In the genomic region with DNA sequence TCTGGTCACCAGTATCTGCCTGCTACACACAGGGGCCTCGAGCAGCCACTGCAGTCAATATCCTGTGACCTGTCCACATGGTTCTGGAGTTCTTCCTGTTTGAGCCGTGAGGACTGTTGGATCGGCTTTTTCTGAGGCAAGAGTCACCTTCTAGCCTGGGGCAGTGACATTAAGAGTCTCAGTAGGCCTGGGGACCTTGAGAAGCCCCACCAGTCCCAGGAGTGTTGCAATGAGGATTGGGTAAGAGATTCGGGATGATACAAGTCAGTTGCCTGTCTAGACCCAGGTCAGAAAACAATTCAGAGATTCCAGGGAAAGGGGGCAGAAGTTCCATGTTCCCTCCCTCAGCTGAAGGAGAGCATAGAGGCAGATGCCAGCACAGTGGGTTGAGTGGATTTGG, we compare ENCODE assay signal across 34 mouse cellular contexts. TPM values are rescaled to one million over a fixed set of nuclear protein-coding genes. Genes with fewer than 3 reads are reported as not detected.
DNase-seq lines count a peak whose midpoint lies in the region; ATAC-seq lines count a peak whose summit lies in the region.
"Had no signal": no experiment of that assay in that cellular context is flagged by ENCODE, and none has a peak within 500 bp of the region (broad histone marks: within the 10 kb centered on the region; RNA-seq: fewer than 3 reads in every experiment).

No protein-coding gene starts in this region.

- no peak for DNase-seq in embryonic facial prominence, embryonic 10.5 days (ENCODE audit: low spot score)
- no peak for DNase-seq in heart, postnatal 4 days
- peak; percentile 7 for DNase-seq in adipocyte (ENCODE audit: low spot score)
- DNase-seq in cerebellum, postnatal 4 days (ENCODE audit: low spot score in 2 of 2): no peak
- DNase-seq in cerebellum, postnatal 25 days: no peak
- DNase-seq: cerebellum, adult 11 months; cerebellum, adult 9-11 months; gastrocnemius, postnatal 10 days; kidney, adult 18-20 months; left cerebral cortex, postnatal 4 days; lung, postnatal 4 days; right cerebral cortex, postnatal 14 days; thymus, adult 2 months had no signal

- H3K4me1 ChIP-seq in embryonic facial prominence, embryonic 15.5 days: peaks cover 28% of the 10 kb centered on the region
- H3K4me1 ChIP-seq in embryonic facial prominence, embryonic 10.5 days: peaks cover 22% of the 10 kb centered on the region
- H3K4me1 ChIP-seq in heart, embryonic 15.5 days (replicated peaks): peaks cover 15% of the 10 kb centered on the region

- no peak overlapping the region for H3K4me3 ChIP-seq in embryonic facial prominence, embryonic 15.5 days (replicated peaks)
- no peak overlapping the region for H3K4me3 ChIP-seq in embryonic facial prominence, embryonic 10.5 days
- no peak overlapping the region for H3K4me3 ChIP-seq in heart, embryonic 15.5 days
- H3K4me3 ChIP-seq: embryonic facial prominence, embryonic 13.5 days; forebrain, embryonic 15.5 days; hindbrain, embryonic 12.5 days; midbrain, embryonic 15.5 days; myocyte had no signal

- no peaks in the 10 kb centered on the region for H3K27me3 ChIP-seq in embryonic facial prominence, embryonic 15.5 days
- no peaks in the 10 kb centered on the region for H3K27me3 ChIP-seq in embryonic facial prominence, embryonic 10.5 days (replicated peaks; ENCODE audit: low read depth, poor library complexity, severe bottlenecking)
- H3K27me3 ChIP-seq in heart, embryonic 15.5 days: no peaks in the 10 kb centered on the region
- H3K27me3 ChIP-seq: embryonic facial prominence, embryonic 13.5 days; forebrain, embryonic 15.5 days; hindbrain, embryonic 12.5 days; midbrain, embryonic 15.5 days had no signal

- no peak for ATAC-seq in embryonic facial prominence, embryonic 15.5 days (ENCODE audit: insufficient number of reproducible peaks, low FRiP score, low TSS enrichment, low read depth)
- no peak for ATAC-seq in heart, embryonic 15.5 days (replicated peaks; ENCODE audit: insufficient number of reproducible peaks, insufficient read depth, low FRiP score, low read depth)
- peak; percentile 38; the same call in 1 of the 2 replicates for ATAC-seq in common myeloid progenitor, adult 5-6 weeks (replicated peaks; ENCODE audit: low read depth, poor library complexity, severe bottlenecking)
- ATAC-seq: CD4-positive, CD25-positive, alpha-beta regulatory T cell, adult 4 months; forebrain, embryonic 15.5 days; inflammation-experienced regulatory T-cells, adult 6 months; midbrain, embryonic 15.5 days had no signal

- H3K4me2 ChIP-seq in embryonic facial prominence, embryonic 15.5 days (replicated peaks): no peak overlapping the region
- no peak overlapping the region for H3K4me2 ChIP-seq in heart, embryonic 15.5 days
- H3K4me2 ChIP-seq: embryonic facial prominence, embryonic 13.5 days; forebrain, embryonic 15.5 days; hindbrain, embryonic 12.5 days; midbrain, embryonic 15.5 days had no signal

- H3K27ac ChIP-seq in embryonic facial prominence, embryonic 15.5 days (replicated peaks): 0 out of 2 replicates have a peak overlapping the region, but pooled peaks have one; percentile 30
- no peak overlapping the region for H3K27ac ChIP-seq in embryonic facial prominence, embryonic 10.5 days (replicated peaks)
- H3K27ac ChIP-seq in heart, embryonic 15.5 days: peak overlapping the region; percentile 10; the same call in 1 of the 2 replicates
- H3K27ac ChIP-seq: embryonic facial prominence, embryonic 13.5 days; forebrain, embryonic 15.5 days; hindbrain, embryonic 12.5 days; midbrain, embryonic 15.5 days; stomach, postnatal 0 days had no signal

- WGBS in embryonic facial prominence, embryonic 15.5 days: 34% methylated on average over 4 of the region's 4 CpGs
- WGBS in embryonic facial prominence, embryonic 10.5 days: 61% methylated on average over 4 of the region's 4 CpGs
- WGBS in heart, embryonic 15.5 days: 45% methylated on average over 4 of the region's 4 CpGs

- no peaks in the 10 kb centered on the region for H3K9me3 ChIP-seq in embryonic facial prominence, embryonic 15.5 days (replicated peaks)
- no peaks in the 10 kb centered on the region for H3K9me3 ChIP-seq in embryonic facial prominence, embryonic 10.5 days
- no peaks in the 10 kb centered on the region for H3K9me3 ChIP-seq in heart, embryonic 15.5 days (replicated peaks)
- H3K9me3 ChIP-seq: embryonic facial prominence, embryonic 13.5 days; forebrain, embryonic 15.5 days; hindbrain, embryonic 12.5 days; midbrain, embryonic 15.5 days had no signal

- no peak overlapping the region for H3K9ac ChIP-seq in embryonic facial prominence, embryonic 15.5 days
- H3K9ac ChIP-seq in heart, embryonic 15.5 days: no peak overlapping the region
- H3K9ac ChIP-seq: embryonic facial prominence, embryonic 13.5 days; forebrain, embryonic 15.5 days; hindbrain, embryonic 12.5 days; midbrain, embryonic 15.5 days had no signal

- no peaks in the 10 kb centered on the region for H3K36me3 ChIP-seq in embryonic facial prominence, embryonic 15.5 days
- no peaks in the 10 kb centered on the region for H3K36me3 ChIP-seq in embryonic facial prominence, embryonic 10.5 days (replicated peaks)
- no peaks in the 10 kb centered on the region for H3K36me3 ChIP-seq in heart, embryonic 15.5 days
- H3K36me3 ChIP-seq: embryonic facial prominence, embryonic 13.5 days; forebrain, embryonic 15.5 days; hindbrain, embryonic 12.5 days; midbrain, embryonic 15.5 days had no signal

RNA-seq across cellular contexts. Expression of gene Tcl1b2, which starts 36.0 kb away (rescaled TPM):
- not detected in 2 replicates for polyA plus RNA-seq in embryonic facial prominence, embryonic 15.5 days (2015; fragmentation: Nextera tagmentation; extraction: Ambion mirVana)
- polyA plus RNA-seq in embryonic facial prominence, embryonic 10.5 days (2016; fragmentation: Nextera tagmentation; extraction: Ambion mirVana): not detected in 2 replicates
- polyA plus RNA-seq in heart, embryonic 15.5 days (2015; fragmentation: Nextera tagmentation; extraction: Ambion mirVana): not detected in 2 replicates
- total RNA-seq in heart, postnatal 4 days (2021): not detected
- total RNA-seq in common myeloid progenitor, adult 5-6 weeks (2017): not detected in 2 replicates
- total RNA-seq: adrenal gland, adult 18-20 months; gastrocnemius, postnatal 10 days; layer of hippocampus, postnatal 10 days; left cerebral cortex, adult 8-10 months; left cerebral cortex, postnatal 4 days; liver, adult 2 months; neutrophil, adult 5-6 weeks had no signal
- polyA plus RNA-seq: CD4-positive, CD25-positive, alpha-beta regulatory T cell, adult 4 months; embryonic facial prominence, embryonic 13.5 days; forebrain, embryonic 15.5 days; heart, embryonic 14.5 days; hindbrain, embryonic 12.5 days; inflammation-experienced regulatory T-cells, adult 6 months; kidney, embryonic 16.5 days; large intestine, adult 2 months; liver, adult 2 months; liver, embryonic 16.5 days; lung, embryonic 16.5 days; midbrain, embryonic 15.5 days; myocyte; stomach, postnatal 0 days; thymus, adult 2 months had no signal

RNA-seq across cellular contexts. Expression of gene Tcl1b1, which starts 49.7 kb away (rescaled TPM):
- polyA plus RNA-seq in embryonic facial prominence, embryonic 15.5 days (2015; fragmentation: Nextera tagmentation; extraction: Ambion mirVana): not detected in 2 replicates
- not detected in 2 replicates for polyA plus RNA-seq in embryonic facial prominence, embryonic 10.5 days (2016; fragmentation: Nextera tagmentation; extraction: Ambion mirVana)
- not detected in 2 replicates for polyA plus RNA-seq in heart, embryonic 15.5 days (2015; fragmentation: Nextera tagmentation; extraction: Ambion mirVana)
- not detected for total RNA-seq in heart, postnatal 4 days (2021)
- total RNA-seq in common myeloid progenitor, adult 5-6 weeks (2017): not detected in 2 replicates
- total RNA-seq: adrenal gland, adult 18-20 months; gastrocnemius, postnatal 10 days; layer of hippocampus, postnatal 10 days; left cerebral cortex, adult 8-10 months; left cerebral cortex, postnatal 4 days; liver, adult 2 months; neutrophil, adult 5-6 weeks had no signal
- polyA plus RNA-seq: CD4-positive, CD25-positive, alpha-beta regulatory T cell, adult 4 months; embryonic facial prominence, embryonic 13.5 days; forebrain, embryonic 15.5 days; heart, embryonic 14.5 days; hindbrain, embryonic 12.5 days; inflammation-experienced regulatory T-cells, adult 6 months; kidney, embryonic 16.5 days; large intestine, adult 2 months; liver, adult 2 months; liver, embryonic 16.5 days; lung, embryonic 16.5 days; midbrain, embryonic 15.5 days; myocyte; stomach, postnatal 0 days; thymus, adult 2 months had no signal
